Mouse (Mus musculus) embryonic fibroblast, embryonic 13.5 days (primary cell): ENCODE measurements at regions not wholly inside any gene's neighbourhood (a gene's known extent, or its start where the extent isn't known, plus 50 kb on each side); places are given as distances from the start of the nearest gene placed in this dataset.

Experiments used
- CTCF ChIP-seq: IDR thresholded peaks from 2 replicates; pipeline ENCODE4 v1.5.1; 2011; ENCODE audit warnings: mild to moderate bottlenecking, control low read depth, low read length, moderate library complexity, borderline replicate concordance; ENCODE audit not compliant: insufficient read depth
- POLR2A ChIP-seq: IDR thresholded peaks from 2 replicates; pipeline ENCODE4 v1.6.1; 2011; ENCODE audit warnings: low read depth, mild to moderate bottlenecking, control low read depth, low read length, moderate library complexity

DNA sequence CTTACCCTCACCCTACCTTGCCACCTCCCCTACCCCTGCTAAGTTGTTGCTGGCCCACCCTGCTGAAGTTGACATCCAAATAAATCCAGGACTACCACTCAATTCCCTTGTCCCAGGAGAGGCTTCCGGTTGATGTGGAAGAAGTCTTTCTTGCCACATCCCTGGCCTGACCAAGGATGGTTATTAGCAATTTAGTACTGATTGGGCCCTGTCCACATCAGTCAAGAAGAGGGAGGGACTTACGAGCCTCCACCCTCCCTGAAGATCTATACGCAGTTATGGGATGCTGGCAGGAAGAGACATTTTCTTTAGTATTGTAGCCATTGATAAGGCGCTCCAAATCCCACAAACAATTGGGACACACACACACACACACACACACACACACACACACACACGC, 63.1 kb upstream of the Kdm7a start:
- TF ChIP-seq CTCF, result no peak
- TF ChIP-seq POLR2A, result no peak
